Comparison of ENCODE assay signal across 18 mouse cellular contexts in genomic region chr4:114793836-114794235, GRCm38 (mm10). TPM values are rescaled to one million over a fixed set of nuclear protein-coding genes. Genes with fewer than 3 reads are reported as not detected.
DNase-seq lines count a peak whose midpoint lies in the region; ATAC-seq and TF ChIP-seq lines count a peak whose summit lies in the region.
"Had no signal": no experiment of that assay in that cellular context is flagged by ENCODE, and none has a peak within 500 bp of the region (broad histone marks: within the 10 kb centered on the region; RNA-seq: fewer than 3 reads in every experiment).

No protein-coding gene starts in this region.

- peak; percentile 32; the same call in 1 of the 2 replicates for TF ChIP-seq CTCF in liver, adult 2 months (IDR thresholded peaks at IDR 0.05; ENCODE audit: low read depth, low read length)
- TF ChIP-seq CTCF in CH12.LX (conservative IDR thresholded peaks at IDR 0.05 in 1 of 2, IDR thresholded peaks at IDR 0.05 in 1 of 2; ENCODE audit: low read depth in 2 of 2, low read length in 2 of 2): peak; percentile 25 to 42
- peak; percentile 2 to 38 (median 7); a peak in 3 of 6 replicates for TF ChIP-seq CTCF in MEL (IDR thresholded peaks at IDR 0.05 in 2 of 3, conservative IDR thresholded peaks at IDR 0.05 in 1 of 3; ENCODE audit: control insufficient read depth in 1 of 3, insufficient read depth in 1 of 3, low read depth in 2 of 3, low read length in 3 of 3, poor library complexity in 1 of 3, severe bottlenecking in 1 of 3)

- in situ Hi-C loops in CH12.LX (cut with MboI; ENCODE audit: low pct_ligation_motif_present, low pct_unique_long_range_greater_than_20kb, low sequenced_read_pairs): no loop called here

- dilution Hi-C loops in CH12.LX (cut with MboI; ENCODE audit: extremely low pct_ligation_motif_present, extremely low pct_unique_long_range_greater_than_20kb, low sequenced_read_pairs): no loop called here

- no peak overlapping the region for H3K4me3 ChIP-seq in liver, adult 2 months (ENCODE audit: insufficient read depth, low read depth, low read length)
- H3K4me3 ChIP-seq in liver, embryonic 12.5 days: no peak overlapping the region
- H3K4me3 ChIP-seq in CH12.LX (replicated peaks in 1 of 3; ENCODE audit: low read depth in 2 of 3, low read length in 2 of 3, poor library complexity in 1 of 3) (no peak overlapping the region), MEL (ENCODE audit: control insufficient read depth in 1 of 2, insufficient read depth in 1 of 2, low read depth in 2 of 2, low read length in 2 of 2) (no peak overlapping the region)
- H3K4me3 ChIP-seq: heart, embryonic 13.5 days; hindbrain, embryonic 15.5 days; limb, embryonic 10.5 days; stomach, embryonic 15.5 days had no signal

- no peak overlapping the region for H3K4me2 ChIP-seq in liver, embryonic 12.5 days
- no peak overlapping the region for H3K4me2 ChIP-seq in CH12.LX (ENCODE audit: insufficient read depth, low read depth, poor library complexity, severe bottlenecking)
- H3K4me2 ChIP-seq: heart, embryonic 13.5 days; hindbrain, embryonic 15.5 days; stomach, embryonic 15.5 days had no signal

- no peak for ATAC-seq in liver, embryonic 12.5 days
- peak; percentile 73 for ATAC-seq in megakaryocyte-erythroid progenitor cell, adult 5-6 weeks (replicated peaks; ENCODE audit: low FRiP score, low TSS enrichment, poor library complexity, severe bottlenecking)
- ATAC-seq: midbrain, embryonic 16.5 days had no signal

- no peaks in the 10 kb centered on the region for H3K36me3 ChIP-seq in liver, adult 2 months (ENCODE audit: control insufficient read depth, insufficient read depth, low read length)
- no peaks in the 10 kb centered on the region for H3K36me3 ChIP-seq in liver, embryonic 12.5 days
- H3K36me3 ChIP-seq in CH12.LX (replicated peaks in 1 of 2; ENCODE audit: control insufficient read depth in 1 of 2, insufficient read depth in 1 of 2, low read length in 1 of 2) (no peaks in the 10 kb centered on the region), MEL (ENCODE audit: control insufficient read depth in 1 of 2, insufficient read depth in 2 of 2, low read length in 2 of 2) (no peaks in the 10 kb centered on the region)
- H3K36me3 ChIP-seq: heart, embryonic 13.5 days; hindbrain, embryonic 15.5 days; limb, embryonic 10.5 days; stomach, embryonic 15.5 days had no signal

- H3K27ac ChIP-seq in liver, adult 2 months (replicated peaks; ENCODE audit: insufficient read depth, low read depth, low read length): no peak overlapping the region
- no peak overlapping the region for H3K27ac ChIP-seq in liver, embryonic 12.5 days
- no peak overlapping the region for H3K27ac ChIP-seq in CH12.LX (ENCODE audit: insufficient read depth, low read depth)
- no peak overlapping the region for H3K27ac ChIP-seq in MEL (ENCODE audit: control insufficient read depth, low read depth, low read length)
- H3K27ac ChIP-seq: heart, embryonic 13.5 days; hindbrain, embryonic 15.5 days; limb, embryonic 10.5 days; stomach, embryonic 15.5 days had no signal

- TF ChIP-seq EP300 in CH12.LX (IDR thresholded peaks at IDR 0.05; ENCODE audit: low read length) (no peak), MEL (IDR thresholded peaks at IDR 0.05; ENCODE audit: low read depth in 1 of 2, low read length in 2 of 2) (no peak)

- no peak overlapping the region for H3K9ac ChIP-seq in liver, adult 2 months (ENCODE audit: low read depth, low read length)
- no peak overlapping the region for H3K9ac ChIP-seq in liver, embryonic 12.5 days
- H3K9ac ChIP-seq in CH12.LX (ENCODE audit: insufficient read depth, low read depth) (no peak overlapping the region), MEL (ENCODE audit: control insufficient read depth, low read depth, low read length, poor library complexity, severe bottlenecking) (no peak overlapping the region)
- H3K9ac ChIP-seq: heart, embryonic 13.5 days; hindbrain, embryonic 15.5 days; stomach, embryonic 15.5 days had no signal

- H3K27me3 ChIP-seq in liver, adult 2 months (ENCODE audit: control insufficient read depth, insufficient read depth, low read length): 0 out of 2 replicates have a peak, but pooled peaks cover 5% of the 10 kb centered on the region
- H3K27me3 ChIP-seq in liver, embryonic 12.5 days (replicated peaks): no peaks in the 10 kb centered on the region; the same call in 1 of the 2 replicates
- peaks cover 76% of the 10 kb centered on the region for H3K27me3 ChIP-seq in CH12.LX (replicated peaks)
- no peaks in the 10 kb centered on the region for H3K27me3 ChIP-seq in MEL (ENCODE audit: control insufficient read depth in 1 of 2, insufficient read depth in 2 of 2, low read length in 2 of 2)
- H3K27me3 ChIP-seq: hindbrain, embryonic 15.5 days; stomach, embryonic 15.5 days had no signal

- no peaks in the 10 kb centered on the region for H3K4me1 ChIP-seq in liver, adult 2 months (ENCODE audit: control insufficient read depth, insufficient read depth, low read length)
- no peaks in the 10 kb centered on the region for H3K4me1 ChIP-seq in liver, embryonic 12.5 days
- H3K4me1 ChIP-seq in CH12.LX (ENCODE audit: control insufficient read depth in 1 of 2, insufficient read depth in 2 of 2) (no peaks in the 10 kb centered on the region), MEL (ENCODE audit: control insufficient read depth in 1 of 2, insufficient read depth in 2 of 2, low read length in 2 of 2) (no peaks in the 10 kb centered on the region)
- H3K4me1 ChIP-seq: heart, embryonic 13.5 days; hindbrain, embryonic 15.5 days had no signal

- no peaks in the 10 kb centered on the region for H3K9me3 ChIP-seq in liver, embryonic 12.5 days (replicated peaks)
- no peaks in the 10 kb centered on the region for H3K9me3 ChIP-seq in CH12.LX (replicated peaks; ENCODE audit: low read length)
- no peaks in the 10 kb centered on the region for H3K9me3 ChIP-seq in MEL (replicated peaks; ENCODE audit: insufficient read depth, low read length)
- H3K9me3 ChIP-seq: heart, embryonic 13.5 days; hindbrain, embryonic 15.5 days; limb, embryonic 10.5 days; stomach, embryonic 15.5 days had no signal

- WGBS in liver, adult 2 months: 88% methylated on average over 2 of the region's 2 CpGs
- 58% methylated on average over 2 of the region's 2 CpGs for WGBS in liver, embryonic 12.5 days (ENCODE audit: insufficient replicate concordance)

- no peaks in the 10 kb centered on the region for H3K79me2 ChIP-seq in liver, adult 2 months (ENCODE audit: control insufficient read depth, insufficient read depth, low read length)
- H3K79me2 ChIP-seq in CH12.LX (replicated peaks; ENCODE audit: control insufficient read depth, extremely low read depth, insufficient read depth, poor library complexity, severe bottlenecking) (no peaks in the 10 kb centered on the region), MEL (ENCODE audit: control insufficient read depth, insufficient read depth, low read length, poor library complexity) (no peaks in the 10 kb centered on the region)

- TF ChIP-seq POLR2A in liver, adult 2 months (IDR thresholded peaks at IDR 0.05; ENCODE audit: extremely low read depth, insufficient read depth, low read length): no peak
- no peak for TF ChIP-seq POLR2A in CH12.LX (IDR thresholded peaks at IDR 0.05; ENCODE audit: low read depth, low read length)
- no peak for TF ChIP-seq POLR2A in MEL (IDR thresholded peaks at IDR 0.05; ENCODE audit: control insufficient read depth in 1 of 2, insufficient read depth in 1 of 2, low read depth in 1 of 2, low read length in 2 of 2, poor library complexity in 1 of 2)

- TF ChIP-seq RAD21 in CH12.LX (IDR thresholded peaks at IDR 0.05; ENCODE audit: low read depth, low read length) (no peak), MEL (IDR thresholded peaks at IDR 0.05; ENCODE audit: low read depth, low read length) (no peak)

- no peak for DNase-seq in liver, adult 2 months (ENCODE audit: extremely low read depth, low read depth, low spot score)
- peak; percentile 4 for DNase-seq in CH12.LX (ENCODE audit: extremely low read depth)
- DNase-seq in MEL (ENCODE audit: low read depth, low spot score): peak; percentile 3
- no peak for DNase-seq in Muller cell, postnatal 12 days (ENCODE audit: inconsistent ontology term)
- DNase-seq in ovary, postnatal 10 days (ENCODE audit: low spot score): no peak
- DNase-seq: adrenal gland, postnatal 25 days; cerebellum, adult 11-12 months; embryo, embryonic 11 days; lung, postnatal 14 days; right cerebral cortex, postnatal 4 days had no signal

TF ChIP-seq in CH12.LX, 34 proteins besides CTCF, POLR2A, EP300 and RAD21 (continues in another document):
- TF ChIP-seq NRF1 (IDR thresholded peaks at IDR 0.05; ENCODE audit: low read depth, low read length): no peak
- no peak for TF ChIP-seq ZKSCAN1 (IDR thresholded peaks at IDR 0.05; ENCODE audit: borderline replicate concordance, low read depth, low read length)
- TF ChIP-seq ZMIZ1 (IDR thresholded peaks at IDR 0.05; ENCODE audit: low read depth, low read length): no peak
- TF ChIP-seq PAX5 (IDR thresholded peaks at IDR 0.05; ENCODE audit: low read length): no peak
- TF ChIP-seq BHLHE40 (IDR thresholded peaks at IDR 0.05; ENCODE audit: low read depth, low read length): no peak
- no peak for TF ChIP-seq JUND (conservative IDR thresholded peaks at IDR 0.05; ENCODE audit: low read depth, low read length)
- TF ChIP-seq E2F4 (IDR thresholded peaks at IDR 0.05; ENCODE audit: insufficient replicate concordance, low read depth, low read length): no peak
- TF ChIP-seq CHD2 (IDR thresholded peaks at IDR 0.05; ENCODE audit: low read length): no peak

TF ChIP-seq in MEL, 35 proteins besides CTCF, POLR2A, EP300 and RAD21:
- TF ChIP-seq CHD1 (IDR thresholded peaks at IDR 0.05; ENCODE audit: low read depth, low read length) (no peak), TBP (IDR thresholded peaks at IDR 0.05; ENCODE audit: low read depth, low read length) (no peak)

RNA-seq across cellular contexts. Expression of gene Gm12830, which starts 27.7 kb away (rescaled TPM):
- not detected in 2 replicates for total RNA-seq in liver, adult 2 months (2014; rRNA removed)
- polyA plus RNA-seq in liver, adult 2 months (2012; rRNA removed): not detected in 2 replicates
- not detected in 2 replicates for polyA plus RNA-seq in liver, embryonic 12.5 days (2016; fragmentation: Nextera tagmentation; extraction: Ambion mirVana)
- total RNA-seq in CH12.LX (2012; rRNA removed): not detected in 2 replicates
- total RNA-seq in CH12.LX (2014; rRNA removed): not detected in 2 replicates
- polyA plus RNA-seq in CH12.LX (2012; ENCODE audit: insufficient read length, low read depth): not detected in 2 replicates
- not detected in 2 replicates for total RNA-seq in MEL (2012; rRNA removed)
- polyA plus RNA-seq in MEL (2012; ENCODE audit: insufficient read depth in 1 of 2, insufficient read length in 2 of 2, low read depth in 1 of 2, low replicate concordance in 2 of 2, missing spikeins in 1 of 2): not detected
- not detected in 2 replicates for total RNA-seq in megakaryocyte-erythroid progenitor cell, adult 5-6 weeks (2014; fragmentation: Nextera tagmentation)
- total RNA-seq in megakaryocyte-erythroid progenitor cell, adult 5-6 weeks (2017): not detected in 2 replicates
- total RNA-seq: adrenal gland, postnatal 25 days; neutrophil, adult 5-6 weeks had no signal
- polyA plus RNA-seq: heart, embryonic 13.5 days; hindbrain, embryonic 15.5 days; limb, embryonic 10.5 days; midbrain, embryonic 16.5 days; stomach, embryonic 15.5 days had no signal

Comparison
In these comparisons a context has a peak if more than half of its experiments do, and no peak if none do; other contexts are left out.
1. DNase-seq: peak in CH12.LX (single experiment) and MEL (single experiment); none in liver, adult 2 months (single experiment), Muller cell, postnatal 12 days (single experiment) and ovary, postnatal 10 days (single experiment).
2. Peak in every context shown above with its lines, with median percentiles within 50 percentile points of each other: CTCF ChIP-seq.